Mouse (Mus musculus) liver, embryonic 15.5 days (tissue): ENCODE data around the gene Mrps6. TPM values are rescaled to one million over a fixed set of nuclear protein-coding genes. Genes with fewer than 3 reads are reported as not detected.

Source experiments
- ATAC-seq: fragments of 200-750 bp; cut with Nextera tagmentation; 2 replicates; pipeline ENCODE4 v1.8.0; 2017; ENCODE audit warnings: moderate number of reproducible peaks, mild to moderate bottlenecking, moderate library complexity; ENCODE audit not compliant: insufficient read depth
- H3K27ac ChIP-seq: fragments of 300-500 bp; sonication (generic); replicated peaks from 2 replicates; pipeline ENCODE4 v1.5.1; 2015; ENCODE audit warnings: mild to moderate bottlenecking, inconsistent platforms
- H3K27me3 ChIP-seq: fragments of 300-500 bp; sonication (generic); 2 replicates; pipeline ENCODE4 v1.6.1; 2015; ENCODE audit warnings: mild to moderate bottlenecking, inconsistent platforms
- H3K36me3 ChIP-seq: fragments of 300-500 bp; sonication (generic); replicated peaks from 2 replicates; pipeline ENCODE4 v1.6.1; 2015; ENCODE audit warnings: moderate library complexity, mild to moderate bottlenecking, inconsistent platforms
- H3K4me1 ChIP-seq: fragments of 300-500 bp; sonication (generic); replicated peaks from 2 replicates; pipeline ENCODE4 v1.6.1; 2015; ENCODE audit warnings: inconsistent platforms
- H3K4me2 ChIP-seq: fragments of 300-500 bp; sonication (generic); 2 replicates; pipeline ENCODE4 v1.6.1; 2015; ENCODE audit warnings: moderate library complexity, mild to moderate bottlenecking, inconsistent platforms
- H3K4me3 ChIP-seq: fragments of 300-500 bp; sonication (generic); replicated peaks from 2 replicates; pipeline ENCODE4 v1.5.1; 2015; ENCODE audit warnings: mild to moderate bottlenecking, inconsistent platforms
- H3K9ac ChIP-seq: fragments of 300-500 bp; sonication (generic); 2 replicates; pipeline ENCODE4 v1.6.1; 2015; ENCODE audit warnings: moderate library complexity, mild to moderate bottlenecking, inconsistent platforms
- H3K9me3 ChIP-seq: fragments of 300-500 bp; sonication (generic); replicated peaks from 2 replicates; pipeline ENCODE4 v1.6.1; 2016; ENCODE audit warnings: inconsistent platforms
- WGBS: fragments of 180-500 bp; shearing (Covaris S2); methylation state at CpG from one replicate; pipeline ENCODE4 v1.1.7; 2015; ENCODE audit warnings: mixed read lengths; ENCODE audit not compliant: insufficient replicate concordance; 5-methylcytosine and 5-hydroxymethylcytosine counted together
- polyA plus RNA-seq: library from polyadenylated mRNA; unstranded; fragments of >200 nt; fragmentation: Nextera tagmentation; extraction: Ambion mirVana; gene quantifications from 2 replicates; pipeline ENCODE4 v1.2.1, GENCODE M21; 2015

Gene Mrps6
- polyA plus RNA-seq, 1 experiment from 2014 or later, result 32.8 TPM

DNA sequence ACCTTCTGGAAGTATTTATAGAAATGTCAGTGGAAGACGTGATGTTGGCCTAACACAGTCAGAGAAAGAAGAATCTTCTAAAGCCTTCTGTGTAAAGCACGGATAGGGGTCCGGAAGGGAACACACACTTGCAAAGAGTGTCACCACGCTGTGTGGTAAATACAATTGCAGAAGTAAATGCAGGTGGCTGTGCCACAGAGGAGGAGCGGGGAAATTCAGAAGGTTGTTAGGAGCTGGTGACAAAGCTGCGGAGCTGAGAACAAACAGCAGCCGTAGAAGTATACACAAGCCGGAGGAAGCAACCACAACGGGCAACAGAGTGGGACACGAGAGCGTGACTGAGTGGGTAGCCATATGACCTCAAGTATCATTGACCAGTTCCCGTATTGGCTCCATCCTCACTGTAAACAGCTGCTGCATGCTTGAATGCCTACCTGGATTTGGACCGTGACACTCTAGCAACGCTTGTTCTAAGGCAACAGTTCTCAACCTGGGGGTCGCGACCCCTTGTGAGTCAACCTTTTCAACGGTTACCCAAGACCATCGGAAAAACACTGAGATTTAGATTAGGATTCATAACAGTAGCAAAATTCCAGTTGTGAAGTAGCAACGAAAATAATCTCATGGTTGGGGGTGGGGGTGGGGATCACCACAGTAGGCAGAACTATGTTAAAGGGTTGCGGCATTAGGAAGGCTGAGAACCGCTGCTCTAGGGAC lies 20.0 kb upstream of the Mrps6 start:
- no peaks in the 10 kb centered on the region for H3K4me1 ChIP-seq
- H3K4me2 ChIP-seq, result no peak overlapping the region
- no peaks in the 10 kb centered on the region for H3K36me3 ChIP-seq
- H3K27ac ChIP-seq, result no peak overlapping the region
- WGBS, result 60% methylated on average over 21 of the region's 21 CpGs
- H3K4me3 ChIP-seq, result no peak overlapping the region
- H3K9me3 ChIP-seq, result no peaks in the 10 kb centered on the region
- no peaks in the 10 kb centered on the region for H3K27me3 ChIP-seq
- no peak for ATAC-seq
- H3K9ac ChIP-seq, result no peak overlapping the region

DNA sequence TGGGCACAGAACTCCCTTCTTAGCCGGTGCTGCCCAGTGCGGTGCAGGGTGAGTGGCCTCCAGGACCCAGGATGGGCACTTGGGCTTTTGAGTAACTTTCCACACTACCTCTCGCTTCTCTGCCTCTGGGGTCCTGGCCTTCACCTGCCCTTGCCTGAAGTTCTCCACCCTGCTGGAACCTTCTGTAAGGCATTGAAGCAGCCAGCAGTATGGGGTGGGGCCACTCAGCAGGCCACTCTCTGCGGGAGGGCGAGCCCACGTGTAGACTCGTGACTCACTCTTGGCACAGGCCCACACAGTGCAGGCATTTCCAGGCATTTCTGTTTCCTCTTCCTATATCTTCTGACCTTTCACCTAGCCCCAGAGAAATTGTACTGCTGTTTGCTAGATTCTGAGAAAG lies 18.6 kb upstream of the Mrps6 start:
- Histone ChIP-seq H3K9ac (no peak overlapping the region), H3K4me1 (no peaks in the 10 kb centered on the region), H3K4me2 (no peak overlapping the region), H3K9me3 (no peaks in the 10 kb centered on the region), H3K4me3 (no peak overlapping the region), H3K27me3 (no peaks in the 10 kb centered on the region), H3K36me3 (no peaks in the 10 kb centered on the region), H3K27ac (no peak overlapping the region)
- ATAC-seq, result 0 out of 2 replicates have a peak, but pooled peaks have one; percentile 28
- WGBS, result 83% methylated on average over 7 of the region's 7 CpGs

DNA sequence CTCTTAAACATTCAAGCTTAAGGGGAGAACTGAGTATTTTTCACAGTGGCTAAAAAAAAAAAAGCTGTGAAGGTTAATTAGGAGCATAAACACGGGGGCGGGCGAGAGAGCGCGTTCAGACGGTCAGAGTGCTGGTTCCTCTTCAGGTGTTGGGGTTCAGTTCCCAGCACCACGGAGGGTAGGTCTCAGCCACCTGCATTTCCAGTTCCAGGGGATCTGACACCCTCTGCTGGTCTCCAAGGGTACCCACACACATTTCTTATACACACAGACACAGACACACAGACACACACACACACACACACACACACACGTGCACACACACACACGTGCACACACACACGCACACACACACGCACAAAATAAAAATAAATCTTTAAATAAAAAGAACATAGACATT lies 18.1 kb upstream of the Mrps6 start:
- no peaks in the 10 kb centered on the region for H3K9me3 ChIP-seq
- H3K9ac ChIP-seq, result no peak overlapping the region
- 79% methylated on average over 11 of the region's 11 CpGs for WGBS
- no peak overlapping the region for H3K4me3 ChIP-seq
- H3K4me2 ChIP-seq, result no peak overlapping the region
- no peaks in the 10 kb centered on the region for H3K36me3 ChIP-seq
- no peak for ATAC-seq
- H3K27ac ChIP-seq, result no peak overlapping the region
- H3K4me1 ChIP-seq, result no peaks in the 10 kb centered on the region
- H3K27me3 ChIP-seq, result no peaks in the 10 kb centered on the region

DNA sequence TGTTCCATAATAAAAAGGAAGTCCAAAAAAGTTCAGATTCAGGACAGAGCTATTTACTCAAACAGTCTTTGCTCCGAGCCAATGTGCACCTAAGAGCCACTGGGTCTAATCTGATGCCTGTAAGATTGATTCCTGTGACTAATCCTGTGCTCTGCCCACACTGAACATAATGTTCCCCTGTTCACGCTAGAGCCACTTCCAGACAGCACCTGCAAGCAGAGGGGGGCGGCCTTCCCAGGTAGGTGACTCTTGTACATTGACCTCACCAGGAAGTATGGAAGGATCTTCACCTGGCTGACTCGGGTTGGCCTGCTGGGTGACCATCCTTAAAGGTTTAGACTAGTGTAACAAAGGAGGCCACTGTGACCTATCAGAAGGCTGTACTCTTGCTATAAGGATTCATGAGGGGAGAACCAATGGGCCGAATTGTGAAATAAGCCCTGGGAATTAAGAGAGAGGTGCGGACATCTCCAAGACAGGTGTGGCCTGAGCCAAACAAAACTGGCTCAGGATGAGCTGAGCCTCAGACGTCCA lies 6.2 kb upstream of the Mrps6 start:
- 60% methylated on average over 7 of the region's 7 CpGs for WGBS
- ATAC-seq, result no peak
- H3K27me3 ChIP-seq, result no peaks in the 10 kb centered on the region
- no peaks in the 10 kb centered on the region for H3K36me3 ChIP-seq
- no peak overlapping the region for H3K4me2 ChIP-seq
- H3K27ac ChIP-seq, result no peak overlapping the region
- no peaks in the 10 kb centered on the region for H3K9me3 ChIP-seq
- H3K9ac ChIP-seq, result no peak overlapping the region
- no peaks in the 10 kb centered on the region for H3K4me1 ChIP-seq
- H3K4me3 ChIP-seq, result no peak overlapping the region

DNA sequence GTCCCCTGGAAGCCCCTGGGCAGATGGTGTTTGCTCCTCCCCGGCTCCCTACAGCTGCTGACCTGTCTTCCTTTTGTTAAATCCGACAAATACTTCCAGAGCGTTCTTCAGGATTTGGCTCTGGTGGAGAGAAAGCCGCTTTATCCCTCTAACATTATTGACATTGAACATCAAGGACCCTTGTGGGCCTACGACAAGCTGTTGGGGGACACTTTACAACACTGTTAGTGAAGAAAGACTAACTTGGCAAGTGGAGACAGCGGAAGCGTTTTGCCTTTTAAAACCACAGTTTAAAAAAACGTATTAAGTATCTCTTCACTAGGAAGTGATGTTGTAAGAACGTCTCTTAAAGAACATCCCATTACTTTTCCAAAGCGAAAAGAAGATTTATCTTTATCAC lies 5.5 kb upstream of the Mrps6 start:
- no peak for ATAC-seq
- 68% methylated on average over 10 of the region's 10 CpGs for WGBS
- Histone ChIP-seq H3K4me3 (no peak overlapping the region), H3K9me3 (no peaks in the 10 kb centered on the region), H3K9ac (no peak overlapping the region), H3K27me3 (no peaks in the 10 kb centered on the region), H3K4me2 (no peak overlapping the region), H3K4me1 (peaks cover 7% of the 10 kb centered on the region; the same call in 1 of the 2 replicates), H3K36me3 (no peaks in the 10 kb centered on the region), H3K27ac (no peak overlapping the region)

DNA sequence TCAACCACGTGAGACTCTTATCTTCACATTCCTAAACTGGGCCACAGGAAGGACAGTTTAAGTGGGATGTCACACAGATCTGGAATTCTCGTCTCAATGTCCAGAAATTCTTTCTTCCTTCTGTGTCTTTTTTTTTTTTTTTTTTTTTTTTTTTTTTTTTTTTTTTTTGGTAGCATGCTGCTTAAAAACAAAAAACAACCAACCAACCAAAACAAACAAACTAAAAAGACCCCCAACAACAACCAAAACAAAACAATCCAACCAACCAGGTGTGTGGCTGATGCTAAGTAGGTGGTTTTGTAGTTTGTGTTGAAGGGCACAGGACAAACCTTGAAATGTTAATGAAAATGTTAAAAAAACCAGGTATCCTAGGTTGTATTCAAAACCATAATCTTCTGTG lies 1.4 kb upstream of the Mrps6 start:
- no peak for ATAC-seq
- H3K36me3 ChIP-seq, result 0 out of 2 replicates have a peak, but pooled peaks cover 4% of the 10 kb centered on the region
- H3K4me3 ChIP-seq, result no peak overlapping the region
- WGBS, result 47% methylated on average over 2 of the region's 2 CpGs
- peak overlapping the region; percentile 98; the same call in 1 of the 2 replicates for H3K4me2 ChIP-seq
- H3K9ac ChIP-seq, result no peak overlapping the region
- peaks cover 10% of the 10 kb centered on the region; the same call in 1 of the 2 replicates for H3K27me3 ChIP-seq
- peaks cover 19% of the 10 kb centered on the region for H3K4me1 ChIP-seq
- no peaks in the 10 kb centered on the region for H3K9me3 ChIP-seq
- H3K27ac ChIP-seq, result no peak overlapping the region

DNA sequence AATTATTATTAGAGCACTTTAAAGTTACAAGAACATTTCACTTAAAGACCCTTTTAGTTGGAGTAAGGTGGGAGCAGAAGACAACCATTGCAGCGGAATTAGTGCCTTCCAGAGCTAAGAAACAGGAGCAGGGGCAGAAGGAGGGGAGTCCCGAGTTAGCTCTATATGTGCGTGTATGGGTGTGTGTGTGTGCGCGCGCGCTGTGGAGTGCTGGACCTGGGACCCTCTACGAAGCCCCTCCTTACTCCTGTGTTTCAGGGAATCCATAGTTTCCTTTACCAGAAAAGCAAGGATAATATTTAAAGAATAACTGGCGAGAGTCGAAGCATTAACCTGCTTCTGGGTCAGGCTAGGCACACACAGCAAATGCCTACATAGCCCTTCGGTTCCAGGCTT lies 616 bp upstream of the Mrps6 start:
- no peak for ATAC-seq
- peaks cover 10% of the 10 kb centered on the region; the same call in 1 of the 2 replicates for H3K27me3 ChIP-seq
- peak overlapping the region; percentile 67 for H3K9ac ChIP-seq
- peak overlapping the region; percentile 79 for H3K4me3 ChIP-seq
- peaks cover 19% of the 10 kb centered on the region for H3K4me1 ChIP-seq
- peak overlapping the region; percentile 98 for H3K4me2 ChIP-seq
- 0 out of 2 replicates have a peak, but pooled peaks cover 4% of the 10 kb centered on the region for H3K36me3 ChIP-seq
- WGBS, result 8% methylated on average over 11 of the region's 11 CpGs
- no peaks in the 10 kb centered on the region for H3K9me3 ChIP-seq
- no peak overlapping the region for H3K27ac ChIP-seq

DNA sequence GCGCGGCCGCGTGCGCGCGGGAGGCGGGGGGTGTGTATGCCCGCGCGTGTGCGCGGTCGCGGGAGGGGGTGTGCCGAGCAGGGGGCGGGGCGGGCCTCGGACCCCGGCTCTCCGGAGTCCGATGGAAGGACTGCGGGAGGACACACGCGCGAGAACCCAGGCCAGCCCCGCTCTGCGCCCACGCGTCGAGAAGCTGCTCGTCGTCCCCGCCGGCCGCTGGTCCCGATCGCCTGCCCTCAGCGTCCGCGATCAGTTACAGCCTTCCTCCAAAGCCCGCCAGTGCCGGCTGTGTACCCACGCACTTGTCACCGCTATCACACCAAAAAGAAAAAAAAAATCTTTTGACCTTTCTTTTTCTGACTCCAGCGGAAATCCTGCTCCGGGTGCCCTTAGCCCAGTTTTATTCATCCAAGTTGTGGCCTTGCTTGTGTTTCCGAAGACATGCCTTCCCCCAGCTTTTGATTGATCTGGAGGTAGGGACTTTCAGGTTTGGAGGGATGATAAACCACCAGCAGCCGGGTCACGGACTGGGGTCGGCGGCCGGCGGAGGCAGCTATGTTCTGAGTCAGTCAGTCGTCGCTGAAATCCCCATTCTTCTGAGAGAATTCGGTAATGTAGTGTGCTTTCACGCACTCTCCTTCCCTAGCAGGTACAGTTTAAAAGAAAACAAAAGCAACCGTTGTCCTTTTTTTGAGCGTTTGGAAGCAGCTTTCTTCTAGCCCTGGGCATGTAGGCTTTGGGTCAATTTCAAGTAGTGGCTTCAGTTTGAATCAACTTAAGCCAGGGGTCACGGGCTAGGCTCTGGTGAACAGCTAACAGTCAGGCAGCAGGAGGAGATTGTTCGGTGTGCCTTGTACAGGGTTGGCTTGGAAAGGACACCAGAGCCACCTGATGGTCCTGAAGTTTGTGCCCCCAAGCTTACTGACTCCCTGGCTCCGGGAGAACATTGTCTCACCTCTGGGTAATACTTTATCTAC lies 862 bp downstream of the Mrps6 start:
- Histone ChIP-seq H3K9me3 (no peaks in the 10 kb centered on the region), H3K27me3 (peaks cover 10% of the 10 kb centered on the region; the same call in 1 of the 2 replicates)

DNA sequence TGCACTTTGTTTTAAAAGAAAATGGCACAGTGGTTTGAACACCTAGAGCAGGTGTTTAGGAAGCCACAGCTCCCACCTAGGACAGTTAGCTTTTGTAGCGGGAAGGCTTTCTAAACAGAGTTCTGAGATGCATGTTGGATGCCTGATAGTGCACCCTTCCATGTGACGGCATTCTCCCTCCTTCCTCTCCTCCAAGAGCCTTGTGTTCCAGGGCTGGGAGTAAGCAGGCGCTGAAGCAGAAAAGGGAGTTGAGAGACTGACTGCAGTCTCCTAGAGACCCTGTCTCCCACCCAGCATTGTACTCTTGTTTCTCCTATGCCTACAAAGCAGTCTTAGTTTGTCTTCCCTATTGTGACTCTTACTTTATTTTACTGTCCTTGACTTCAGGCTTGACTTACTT lies 2.1 kb downstream of the Mrps6 start:
- no peak overlapping the region for H3K27ac ChIP-seq
- no peak overlapping the region for H3K4me3 ChIP-seq
- no peak overlapping the region for H3K4me2 ChIP-seq
- peaks cover 10% of the 10 kb centered on the region; the same call in 1 of the 2 replicates for H3K27me3 ChIP-seq
- no peak overlapping the region for H3K9ac ChIP-seq
- H3K4me1 ChIP-seq, result peaks cover 19% of the 10 kb centered on the region
- no peak for ATAC-seq
- H3K9me3 ChIP-seq, result no peaks in the 10 kb centered on the region
- 0 out of 2 replicates have a peak, but pooled peaks cover 4% of the 10 kb centered on the region for H3K36me3 ChIP-seq
- WGBS, result 89% methylated on average over 3 of the region's 3 CpGs

More for the DNA sequence above, 862 bp downstream of the Mrps6 start:
- Histone ChIP-seq H3K4me1 (peaks cover 19% of the 10 kb centered on the region), H3K36me3 (0 out of 2 replicates have a peak, but pooled peaks cover 4% of the 10 kb centered on the region), H3K27ac (peak overlapping the region; percentile 49; the same call in 1 of the 2 replicates), H3K9ac (peak overlapping the region; percentile 67), H3K4me3 (peak overlapping the region; percentile 79), H3K4me2 (peak overlapping the region; percentile 98)
- WGBS, result 3% methylated on average over 47 of the region's 63 CpGs
- no peak for ATAC-seq

DNA sequence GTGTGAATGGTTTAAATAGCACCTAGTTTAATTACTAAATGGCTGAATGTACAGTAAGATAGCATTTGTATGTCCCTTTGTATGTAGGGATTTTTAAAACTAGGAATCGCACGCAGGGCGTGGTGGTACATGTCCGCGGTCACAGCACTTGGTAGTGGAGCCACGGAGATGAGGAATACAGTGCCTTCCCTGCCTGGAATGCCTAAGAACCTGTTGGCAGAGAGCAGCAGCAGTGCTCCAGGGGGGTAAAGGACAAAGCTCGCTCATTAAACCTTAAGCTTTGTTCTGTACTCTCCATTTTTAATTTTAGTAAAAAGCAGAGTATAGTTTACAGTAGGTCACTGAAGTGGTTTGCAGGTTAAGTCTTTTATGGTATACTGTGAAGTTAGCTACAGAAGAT lies 3.5 kb downstream of the Mrps6 start:
- H3K4me3 ChIP-seq, result no peak overlapping the region
- peaks cover 19% of the 10 kb centered on the region for H3K4me1 ChIP-seq
- no peak overlapping the region for H3K27ac ChIP-seq
- peaks cover 7% of the 10 kb centered on the region; the same call in 1 of the 2 replicates for H3K36me3 ChIP-seq
- no peak for ATAC-seq
- H3K9me3 ChIP-seq, result no peaks in the 10 kb centered on the region
- no peak overlapping the region for H3K4me2 ChIP-seq
- WGBS, result 84% methylated on average over 7 of the region's 7 CpGs
- peaks cover 10% of the 10 kb centered on the region; the same call in 1 of the 2 replicates for H3K27me3 ChIP-seq
- no peak overlapping the region for H3K9ac ChIP-seq

DNA sequence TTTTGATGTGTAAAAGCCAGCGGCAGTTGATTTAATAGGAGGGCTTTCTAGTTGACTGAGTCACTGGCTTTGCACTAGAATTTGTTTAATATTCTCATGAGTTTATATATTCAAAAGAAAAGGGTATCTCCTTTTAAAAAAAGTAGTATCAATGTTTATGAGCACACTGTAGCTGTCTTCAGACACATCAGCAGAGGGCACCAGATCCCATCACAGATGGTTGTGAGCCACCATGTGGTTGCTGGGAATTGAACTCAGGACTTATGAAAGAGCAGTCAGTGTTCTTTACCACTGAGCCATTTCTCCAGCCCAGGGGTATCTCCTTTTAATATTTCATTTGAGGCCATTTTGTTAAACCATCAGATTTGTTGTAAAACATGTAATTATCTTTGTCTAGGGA lies 4.8 kb downstream of the Mrps6 start:
- H3K27me3 ChIP-seq, result peaks cover 10% of the 10 kb centered on the region; the same call in 1 of the 2 replicates
- ATAC-seq, result no peak
- peaks cover 11% of the 10 kb centered on the region for H3K4me1 ChIP-seq
- H3K4me2 ChIP-seq, result no peak overlapping the region
- H3K27ac ChIP-seq, result no peak overlapping the region
- H3K9ac ChIP-seq, result no peak overlapping the region
- no peaks in the 10 kb centered on the region for H3K9me3 ChIP-seq
- 89% methylated on average over 1 of the region's 1 CpGs for WGBS
- H3K36me3 ChIP-seq, result peaks cover 7% of the 10 kb centered on the region; the same call in 1 of the 2 replicates
- H3K4me3 ChIP-seq, result no peak overlapping the region
